Mouse (Mus musculus): Measurements from ENCODE around the gene Gm11492. TPM values are rescaled to one million over a fixed set of nuclear protein-coding genes. Genes with fewer than 3 reads are reported as not detected.

The Gm11492 gene
- not detected in 2 replicates for polyA plus RNA-seq (2015; fragmentation: Nextera tagmentation; extraction: Ambion mirVana)

DNA sequence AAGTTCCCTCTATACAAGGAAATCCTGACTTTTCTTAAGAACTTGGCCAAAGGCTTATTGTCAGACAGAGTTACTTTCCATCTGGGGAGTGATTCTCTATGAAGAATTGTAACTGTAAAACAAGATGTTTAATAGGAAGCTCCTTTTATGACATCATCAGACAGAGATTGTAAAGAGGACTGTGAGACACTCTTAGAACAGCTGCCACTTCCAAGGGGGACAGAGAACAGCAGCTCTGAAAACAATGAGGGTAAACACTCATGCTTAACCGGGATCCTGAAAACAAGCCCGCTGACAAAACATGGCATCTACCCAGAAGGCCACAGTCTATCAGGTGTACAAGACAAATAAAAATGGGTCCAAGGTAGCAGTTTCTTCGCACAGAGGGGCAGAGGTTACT, at the start of gene Gm11492:
TSS of gene Gm11492 (plus strand) at position 153 of the 400 bp plus-strand sequence.
- 84% methylated on average over 3 of the region's 3 CpGs for WGBS
- ATAC-seq (ENCODE audit: low FRiP score, low read depth): no peak

DNA sequence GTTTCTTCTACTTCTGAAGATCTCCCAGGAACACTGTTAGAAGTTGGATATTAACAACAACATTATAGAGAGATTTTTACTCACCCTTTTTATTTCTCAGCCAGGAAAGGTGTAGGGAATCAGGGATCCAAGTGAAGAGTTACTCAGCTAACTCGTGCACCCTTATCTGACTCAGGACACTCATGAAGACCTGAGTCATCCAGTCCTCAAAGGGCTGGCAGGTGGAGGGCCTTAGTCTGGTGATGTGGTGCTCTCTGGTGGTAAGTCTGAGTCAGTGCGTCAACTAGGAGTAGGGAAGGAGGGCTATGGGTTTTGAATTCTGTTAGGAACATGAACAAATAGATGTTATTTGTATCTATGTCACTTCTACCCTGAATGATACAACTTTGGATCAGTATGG, 47.2 kb upstream of the Gm11492 start:
- WGBS: 14% methylated on average over 2 of the region's 2 CpGs
- no peak for ATAC-seq (ENCODE audit: low FRiP score, low read depth)
- no peak overlapping the region for H3K9ac ChIP-seq

More for the DNA sequence above, at the start of gene Gm11492:
- Histone ChIP-seq H3K4me2 (no peak within 1 kb of the TSS), H3K36me3 (no peaks in the 10 kb centered on the region), H3K4me3 (no peak within 1 kb of the TSS), H3K27ac (replicated peaks) (no peak within 1 kb of the TSS), H3K9me3 (no peaks in the 10 kb centered on the region), H3K9ac (no peak within 1 kb of the TSS), H3K27me3 (no peaks in the 10 kb centered on the region), H3K4me1 (replicated peaks) (no peaks in the 10 kb centered on the region)

DNA sequence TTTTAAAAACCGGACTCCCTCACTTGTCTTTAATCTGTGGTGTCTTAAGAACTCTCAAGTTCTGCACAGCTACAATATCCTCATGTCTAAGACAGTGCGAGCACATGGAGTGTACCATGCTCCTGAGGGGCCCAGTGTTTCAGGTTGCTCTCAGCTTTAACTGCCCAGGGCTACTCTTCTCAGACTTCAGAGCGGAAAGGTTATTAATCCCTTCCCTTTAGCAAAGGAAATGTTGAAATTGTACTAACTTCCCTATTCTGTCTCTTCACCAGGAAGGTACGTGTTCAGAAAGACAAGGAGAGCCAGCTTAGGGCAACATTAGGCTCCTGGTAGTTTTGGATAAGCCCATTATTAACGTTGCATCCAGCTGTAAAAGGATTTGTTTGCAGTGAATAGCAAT, 43.0 kb upstream of the Gm11492 start:
- Histone ChIP-seq H3K4me2 (no peak overlapping the region), H3K27me3 (no peaks in the 10 kb centered on the region), H3K4me3 (no peak overlapping the region), H3K36me3 (no peaks in the 10 kb centered on the region), H3K27ac (replicated peaks) (no peak overlapping the region), H3K9me3 (no peaks in the 10 kb centered on the region), H3K9ac (no peak overlapping the region), H3K4me1 (replicated peaks) (no peaks in the 10 kb centered on the region)
- ATAC-seq (ENCODE audit: low FRiP score, low read depth): no peak
- WGBS: 66% methylated on average over 5 of the region's 5 CpGs

More for the DNA sequence above, 47.2 kb upstream of the Gm11492 start:
- Histone ChIP-seq H3K27me3 (no peaks in the 10 kb centered on the region), H3K4me1 (replicated peaks) (no peaks in the 10 kb centered on the region), H3K27ac (replicated peaks) (no peak overlapping the region), H3K4me3 (no peak overlapping the region), H3K9me3 (no peaks in the 10 kb centered on the region), H3K4me2 (no peak overlapping the region), H3K36me3 (no peaks in the 10 kb centered on the region)

DNA sequence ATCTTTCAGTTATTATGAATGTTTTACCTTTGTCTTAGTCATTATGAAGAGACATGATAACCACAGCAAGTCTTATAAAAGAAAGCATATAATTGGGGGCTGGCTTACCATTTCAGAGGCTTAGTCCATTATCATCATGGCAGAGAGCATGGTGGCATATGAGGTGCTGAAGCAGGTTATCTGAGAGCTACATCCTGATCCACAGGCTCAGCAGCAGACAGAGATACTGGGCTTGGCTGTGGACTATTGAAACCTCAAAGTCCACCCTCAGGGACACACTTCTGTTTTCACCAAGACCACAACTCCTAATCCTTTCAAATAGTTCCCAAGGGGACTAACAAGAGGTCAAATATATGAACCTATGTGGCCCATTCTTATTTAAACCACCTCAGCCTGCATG, 42.5 kb upstream of the Gm11492 start:
- Histone ChIP-seq H3K4me1 (replicated peaks) (no peaks in the 10 kb centered on the region), H3K9me3 (no peaks in the 10 kb centered on the region), H3K4me2 (no peak overlapping the region), H3K36me3 (no peaks in the 10 kb centered on the region), H3K4me3 (no peak overlapping the region), H3K27ac (replicated peaks) (no peak overlapping the region), H3K9ac (no peak overlapping the region), H3K27me3 (no peaks in the 10 kb centered on the region)
- no peak for ATAC-seq (ENCODE audit: low FRiP score, low read depth)

DNA sequence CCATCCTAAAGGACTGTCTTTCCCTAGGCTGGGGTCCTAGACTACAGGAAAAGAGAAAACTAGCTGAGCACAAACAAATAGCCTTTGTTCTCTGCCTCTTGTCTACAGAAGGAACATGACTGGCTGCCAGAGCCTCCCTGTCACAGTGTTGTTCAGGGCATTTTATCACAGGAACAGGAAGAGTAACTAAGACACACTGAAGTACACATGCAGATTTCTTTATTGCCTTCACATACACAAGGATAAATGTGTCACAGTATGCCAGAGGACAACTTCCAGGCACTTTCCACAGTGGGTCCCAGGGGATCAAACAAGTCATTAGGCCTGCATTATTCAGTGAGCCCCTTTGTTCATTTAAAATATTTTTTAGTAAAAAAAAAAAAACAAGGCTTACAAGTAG, 41.7 kb upstream of the Gm11492 start:
- Histone ChIP-seq H3K4me1 (replicated peaks) (no peaks in the 10 kb centered on the region), H3K27ac (replicated peaks) (no peak overlapping the region), H3K4me2 (no peak overlapping the region), H3K9me3 (no peaks in the 10 kb centered on the region), H3K4me3 (no peak overlapping the region), H3K27me3 (no peaks in the 10 kb centered on the region), H3K9ac (no peak overlapping the region), H3K36me3 (no peaks in the 10 kb centered on the region)
- no peak for ATAC-seq (ENCODE audit: low FRiP score, low read depth)

DNA sequence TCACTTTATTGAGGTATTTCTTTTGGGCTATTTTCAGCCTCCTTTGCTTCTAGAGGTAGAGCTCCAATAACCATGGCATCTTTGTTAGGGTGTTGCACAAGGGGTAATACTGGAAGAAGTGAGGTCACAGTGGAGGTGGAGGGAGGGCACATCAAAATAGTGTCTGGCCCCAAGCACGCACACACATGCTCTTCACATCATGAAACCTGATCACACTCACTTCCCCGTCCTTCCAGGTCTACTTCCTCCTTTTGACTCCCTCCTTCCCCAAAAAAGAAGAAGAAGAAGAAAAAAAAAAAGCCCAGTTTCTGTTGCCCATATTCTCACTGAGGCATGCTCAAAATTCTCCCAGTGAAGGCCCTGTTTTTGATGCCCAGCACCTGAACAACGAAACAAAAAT, 39.1 kb upstream of the Gm11492 start:
- H3K27ac ChIP-seq (replicated peaks): no peak overlapping the region
- H3K9ac ChIP-seq: no peak overlapping the region
- H3K4me3 ChIP-seq: no peak overlapping the region
- no peak for ATAC-seq (ENCODE audit: low FRiP score, low read depth)
- H3K4me2 ChIP-seq: no peak overlapping the region
- H3K9me3 ChIP-seq: no peaks in the 10 kb centered on the region
- no peaks in the 10 kb centered on the region for H3K27me3 ChIP-seq
- WGBS: 87% methylated on average over 3 of the region's 3 CpGs
- H3K4me1 ChIP-seq (replicated peaks): no peaks in the 10 kb centered on the region
- H3K36me3 ChIP-seq: no peaks in the 10 kb centered on the region

DNA sequence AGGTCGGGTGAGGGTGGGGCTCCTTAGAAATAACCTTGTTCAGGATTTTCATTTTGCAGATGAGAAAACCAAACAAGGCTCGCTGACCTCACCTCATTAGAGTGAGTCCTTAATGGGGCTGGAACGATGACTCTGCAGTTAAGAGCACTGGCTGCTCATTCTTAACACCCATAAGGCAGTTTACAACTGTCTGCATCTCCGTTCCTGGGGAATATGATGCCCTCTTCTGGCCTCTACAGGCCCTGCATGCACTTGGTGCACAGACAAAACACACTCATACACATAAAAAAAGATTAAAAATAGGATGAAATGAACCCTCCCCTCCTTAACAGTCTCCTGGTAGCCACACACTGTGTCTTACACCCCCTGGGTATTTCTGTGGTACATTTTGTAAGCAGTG, 38.5 kb upstream of the Gm11492 start:
- Histone ChIP-seq H3K36me3 (no peaks in the 10 kb centered on the region), H3K27ac (replicated peaks) (no peak overlapping the region), H3K9ac (no peak overlapping the region), H3K4me3 (no peak overlapping the region), H3K4me1 (replicated peaks) (no peaks in the 10 kb centered on the region), H3K9me3 (no peaks in the 10 kb centered on the region), H3K27me3 (no peaks in the 10 kb centered on the region), H3K4me2 (no peak overlapping the region)
- WGBS: 58% methylated on average over 4 of the region's 4 CpGs
- ATAC-seq (ENCODE audit: low FRiP score, low read depth): no peak

DNA sequence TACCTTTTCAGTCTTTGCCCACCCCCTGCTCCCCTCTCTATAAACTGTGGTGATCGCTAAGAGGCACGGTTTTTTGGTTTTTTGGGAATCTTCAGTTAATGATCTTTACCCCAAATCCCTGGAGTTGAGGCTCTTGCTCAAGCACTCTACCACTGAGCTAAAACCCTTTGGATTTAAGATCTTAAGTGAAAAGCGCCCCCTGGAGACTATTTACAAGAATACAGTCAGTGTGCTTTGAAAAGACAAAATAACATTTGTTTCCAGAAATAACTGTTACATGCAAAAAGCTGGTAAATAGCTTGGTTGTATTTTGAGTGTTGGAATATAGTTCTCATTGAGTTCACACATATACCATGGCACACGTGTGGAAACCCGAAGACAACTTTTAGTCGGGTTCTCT, 34.8 kb upstream of the Gm11492 start:
- H3K27me3 ChIP-seq: no peaks in the 10 kb centered on the region
- H3K36me3 ChIP-seq: no peaks in the 10 kb centered on the region
- H3K9ac ChIP-seq: no peak overlapping the region
- H3K9me3 ChIP-seq: no peaks in the 10 kb centered on the region
- H3K4me1 ChIP-seq (replicated peaks): no peaks in the 10 kb centered on the region
- ATAC-seq (ENCODE audit: low FRiP score, low read depth): no peak
- H3K4me2 ChIP-seq: no peak overlapping the region
- no peak overlapping the region for H3K4me3 ChIP-seq
- 56% methylated on average over 6 of the region's 6 CpGs for WGBS
- H3K27ac ChIP-seq (replicated peaks): no peak overlapping the region

DNA sequence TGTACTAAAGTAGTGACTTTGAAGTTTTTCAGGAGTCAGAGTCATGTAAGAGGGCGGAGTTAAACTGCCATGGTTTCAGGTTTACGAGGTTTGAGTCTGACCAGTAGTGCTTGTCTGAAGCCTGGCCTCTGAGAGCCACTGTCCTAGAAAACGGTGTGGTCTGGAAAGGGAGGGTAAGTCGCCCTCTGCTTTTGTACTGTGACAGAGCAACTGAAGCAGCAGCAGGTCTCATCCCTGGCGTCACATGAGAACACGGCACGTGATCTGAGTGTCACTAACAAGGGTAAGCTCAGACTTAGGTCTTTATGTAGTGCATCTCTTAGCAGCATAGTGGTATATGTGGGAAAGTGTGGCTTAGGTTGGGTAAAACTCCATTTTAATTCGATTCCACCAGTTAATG, 24.2 kb upstream of the Gm11492 start:
- H3K4me2 ChIP-seq: no peak overlapping the region
- H3K9me3 ChIP-seq: no peaks in the 10 kb centered on the region
- 41% methylated on average over 8 of the region's 8 CpGs for WGBS
- H3K36me3 ChIP-seq: no peaks in the 10 kb centered on the region
- H3K27ac ChIP-seq (replicated peaks): no peak overlapping the region
- ATAC-seq (ENCODE audit: low FRiP score, low read depth): no peak
- H3K9ac ChIP-seq: no peak overlapping the region
- no peaks in the 10 kb centered on the region for H3K27me3 ChIP-seq
- H3K4me1 ChIP-seq (replicated peaks): no peaks in the 10 kb centered on the region
- no peak overlapping the region for H3K4me3 ChIP-seq

DNA sequence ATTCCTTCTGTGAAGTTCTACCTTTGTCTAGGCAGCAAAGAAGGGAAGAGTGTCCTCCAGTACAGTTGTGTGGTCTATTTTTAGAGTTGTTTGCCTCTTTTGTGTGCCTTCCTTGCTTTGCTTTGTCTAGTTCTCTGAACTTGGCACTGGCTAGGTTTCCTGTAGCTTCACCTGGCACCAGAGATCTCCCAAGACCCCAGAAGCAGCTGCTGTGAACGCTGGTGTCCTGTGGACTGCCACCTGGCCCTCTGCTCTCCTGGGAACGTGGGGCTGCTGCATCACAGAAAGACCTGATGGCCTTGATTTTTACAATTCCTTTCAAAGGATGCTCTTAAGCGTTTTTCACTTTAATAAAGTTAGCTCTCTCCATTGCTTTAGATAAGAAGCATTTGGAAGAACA, 23.5 kb upstream of the Gm11492 start:
- no peak overlapping the region for H3K4me2 ChIP-seq
- no peak for ATAC-seq (ENCODE audit: low FRiP score, low read depth)
- WGBS: 40% methylated on average over 3 of the region's 3 CpGs
- H3K9ac ChIP-seq: no peak overlapping the region
- no peaks in the 10 kb centered on the region for H3K9me3 ChIP-seq
- no peak overlapping the region for H3K27ac ChIP-seq (replicated peaks)
- H3K4me3 ChIP-seq: no peak overlapping the region
- H3K27me3 ChIP-seq: no peaks in the 10 kb centered on the region
- no peaks in the 10 kb centered on the region for H3K4me1 ChIP-seq (replicated peaks)
- no peaks in the 10 kb centered on the region for H3K36me3 ChIP-seq

DNA sequence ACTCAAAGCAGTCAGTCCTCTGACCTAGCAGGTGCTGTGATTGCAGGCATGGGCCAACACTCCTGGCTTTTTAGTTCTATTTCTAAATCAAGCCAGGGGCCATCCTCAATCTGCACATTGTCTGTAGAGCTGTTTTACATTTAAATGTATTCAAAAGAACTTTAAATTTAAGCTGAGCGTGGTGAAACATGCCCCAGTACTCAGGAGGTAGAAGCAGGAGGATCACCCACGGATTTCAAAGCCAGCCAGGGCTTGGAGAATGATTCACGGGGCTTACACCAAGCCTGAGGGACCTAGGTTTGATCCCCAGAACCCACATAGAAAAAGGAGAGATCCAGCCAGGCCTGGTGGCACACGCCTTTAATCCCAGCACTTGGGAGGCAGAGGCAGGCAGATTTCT, 13.1 kb upstream of the Gm11492 start:
- WGBS: 75% methylated on average over 4 of the region's 4 CpGs
- Histone ChIP-seq H3K27ac (replicated peaks) (no peak overlapping the region), H3K4me2 (no peak overlapping the region), H3K4me3 (no peak overlapping the region), H3K9ac (no peak overlapping the region), H3K27me3 (no peaks in the 10 kb centered on the region), H3K36me3 (no peaks in the 10 kb centered on the region), H3K9me3 (no peaks in the 10 kb centered on the region), H3K4me1 (replicated peaks) (no peaks in the 10 kb centered on the region)
- ATAC-seq (ENCODE audit: low FRiP score, low read depth): no peak

DNA sequence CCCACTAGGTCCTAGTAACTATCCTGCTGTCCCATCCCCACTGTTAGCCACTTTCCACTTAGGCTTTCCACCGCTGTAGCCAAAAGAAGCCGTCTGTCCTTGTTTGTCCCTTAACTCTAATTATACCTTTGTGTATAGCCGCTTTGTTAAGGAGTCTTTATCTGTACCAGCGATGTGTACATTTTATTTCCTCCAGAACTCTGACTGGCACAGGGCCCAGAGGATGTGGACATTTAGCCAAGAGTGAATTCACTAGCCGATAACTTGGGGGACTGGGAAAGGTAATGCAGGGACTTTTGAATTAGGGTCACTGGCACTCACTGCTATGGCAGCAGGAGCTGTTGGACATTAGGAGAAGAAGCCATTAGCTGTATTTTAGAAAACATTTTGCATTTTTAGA, 12.1 kb upstream of the Gm11492 start:
- no peak overlapping the region for H3K4me2 ChIP-seq
- no peaks in the 10 kb centered on the region for H3K4me1 ChIP-seq (replicated peaks)
- H3K36me3 ChIP-seq: no peaks in the 10 kb centered on the region
- no peak for ATAC-seq (ENCODE audit: low FRiP score, low read depth)
- H3K27me3 ChIP-seq: no peaks in the 10 kb centered on the region
- WGBS: 40% methylated on average over 5 of the region's 5 CpGs
- H3K4me3 ChIP-seq: no peak overlapping the region
- H3K9me3 ChIP-seq: no peaks in the 10 kb centered on the region
- H3K27ac ChIP-seq (replicated peaks): no peak overlapping the region
- H3K9ac ChIP-seq: no peak overlapping the region

DNA sequence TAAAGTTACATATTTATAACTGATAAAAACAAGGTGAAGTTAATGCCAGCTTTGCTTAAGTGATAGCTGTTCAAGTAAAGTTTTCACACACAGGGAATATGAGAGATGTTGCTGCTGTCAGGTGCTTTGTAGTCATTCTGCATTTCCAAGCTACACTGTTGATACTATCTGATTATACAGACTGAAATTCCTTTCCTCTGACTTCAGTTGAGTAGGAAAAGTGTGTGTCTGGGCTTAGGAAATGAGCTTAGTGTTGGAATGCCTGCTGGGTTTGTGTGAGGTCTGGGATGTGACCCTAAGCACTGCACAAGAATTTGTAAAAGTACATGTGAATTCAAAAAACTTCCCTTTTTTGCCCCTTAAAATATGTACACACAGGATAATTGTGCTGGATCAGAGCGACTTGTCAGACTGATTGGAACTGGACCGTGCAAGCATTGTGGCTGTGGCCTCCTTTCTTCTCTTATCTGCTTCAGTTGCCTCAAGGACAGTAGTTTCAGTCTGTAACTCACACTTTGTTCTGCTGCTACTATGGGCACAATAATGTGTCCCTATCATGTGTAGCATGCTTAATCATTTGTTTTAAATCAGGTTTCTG, 11.2 kb upstream of the Gm11492 start:
- Histone ChIP-seq H3K36me3 (no peaks in the 10 kb centered on the region), H3K9me3 (no peaks in the 10 kb centered on the region), H3K9ac (no peak overlapping the region), H3K27me3 (no peaks in the 10 kb centered on the region), H3K27ac (replicated peaks) (no peak overlapping the region), H3K4me1 (replicated peaks) (no peaks in the 10 kb centered on the region), H3K4me2 (no peak overlapping the region), H3K4me3 (no peak overlapping the region)
- WGBS: 64% methylated on average over 2 of the region's 2 CpGs
- ATAC-seq (ENCODE audit: low FRiP score, low read depth): no peak
